Mouse (Mus musculus): ENCODE data around the gene Nol3. TPM values are rescaled to one million over a fixed set of nuclear protein-coding genes. Genes with fewer than 3 reads are reported as not detected.
A peak's percentile ranks its signal among the peaks of the same experiment; 100 is the strongest.

The Nol3 gene
- total RNA-seq, 2 experiments from 2014 or later = 1.1 to 1.5 TPM

GRCm38 (mm10) chr8:105261326-105261980 is 14.5 kb upstream of the Nol3 start:
- intact Hi-C loops (cut with DNase I) = no loop called here
- DNase-seq = no peak

GRCm38 (mm10) chr8:105263244-105263912 is 12.6 kb upstream of the Nol3 start:
- intact Hi-C loops (cut with DNase I) = no loop called here
- DNase-seq = no peak

GRCm38 (mm10) chr8:105264024-105264982 is 11.6 kb upstream of the Nol3 start, which contains the start of the genes Tradd and Fbxl8:
TSS of gene Tradd (minus strand) at chr8:105264609.
TSS of gene Fbxl8 (plus strand) at chr8:105264648.
- DNase-seq = peak; percentile 41
- intact Hi-C loops (cut with DNase I) = no loop called here

GRCm38 (mm10) chr8:105265128-105265527 is 10.8 kb upstream of the Nol3 start:
- intact Hi-C loops (cut with DNase I) = no loop called here
- no peak for DNase-seq

- DNase-seq = no peak
- intact Hi-C loops (cut with DNase I) = no loop called here
Measured at GRCm38 (mm10) chr8:105266775-105267174, 9.2 kb upstream of the Nol3 start.

- intact Hi-C loops (cut with DNase I) = no loop called here
- DNase-seq = peak; percentile 82
Measured at GRCm38 (mm10) chr8:105268342-105269074, 7.4 kb upstream of the Nol3 start.

- intact Hi-C loops (cut with DNase I) = no loop called here
- DNase-seq = no peak
Measured at GRCm38 (mm10) chr8:105269075-105269458, 6.9 kb upstream of the Nol3 start.

- intact Hi-C loops (cut with DNase I) = no loop called here
- DNase-seq = no peak
Measured at GRCm38 (mm10) chr8:105269461-105269947, 6.4 kb upstream of the Nol3 start, which contains the start of gene Hsf4. TSS of gene Hsf4 (plus strand) at chr8:105269801.

- intact Hi-C loops (cut with DNase I) = no loop called here
- no peak for DNase-seq
Measured at GRCm38 (mm10) chr8:105270101-105270915, 5.6 kb upstream of the Nol3 start.

GRCm38 (mm10) chr8:105270916-105271186 is 5.1 kb upstream of the Nol3 start:
- intact Hi-C loops (cut with DNase I) = no loop called here
- no peak for DNase-seq

- intact Hi-C loops (cut with DNase I) = no loop called here
- no peak for DNase-seq
Measured at GRCm38 (mm10) chr8:105275387-105275786, 553 bp upstream of the Nol3 start.

GRCm38 (mm10) chr8:105276292-105277120 is 566 bp downstream of the Nol3 start:
- intact Hi-C loops (cut with DNase I) = no loop called here
- DNase-seq = peak; percentile 51

GRCm38 (mm10) chr8:105278911-105279334 is 3.0 kb downstream of the Nol3 start:
- intact Hi-C loops (cut with DNase I) = no loop called here
- peak; percentile 89 for DNase-seq

GRCm38 (mm10) chr8:105280567-105280966 is 4.6 kb downstream of the Nol3 start:
- no peak for DNase-seq
- intact Hi-C loops (cut with DNase I) = no loop called here

GRCm38 (mm10) chr8:105281821-105282220 is 5.9 kb downstream of the Nol3 start:
- intact Hi-C loops (cut with DNase I) = no loop called here
- DNase-seq = no peak

- DNase-seq = no peak
- intact Hi-C loops (cut with DNase I) = no loop called here
Measured at GRCm38 (mm10) chr8:105282239-105282638, 6.3 kb downstream of the Nol3 start.

GRCm38 (mm10) chr8:105283074-105283473 is 7.1 kb downstream of the Nol3 start:
- DNase-seq = no peak
- intact Hi-C loops (cut with DNase I) = no loop called here

GRCm38 (mm10) chr8:105285514-105285913 is 9.6 kb downstream of the Nol3 start:
- no peak for DNase-seq
- intact Hi-C loops (cut with DNase I) = no loop called here

- intact Hi-C loops (cut with DNase I) = no loop called here
- DNase-seq = no peak
Measured at GRCm38 (mm10) chr8:105286907-105287306, 11.0 kb downstream of the Nol3 start.

Measured in left cerebral cortex, postnatal 4 days (tissue).